Mouse (Mus musculus): ENCODE data around the gene Gm1043.

GRCm38 (mm10) chr5:37079484-37079883 is 5.7 kb upstream of the Gm1043 start:
- TF ChIP-seq EP300 (IDR thresholded peaks at IDR 0.05; ENCODE audit: insufficient read depth, low read depth, low read length) = no peak
- no peak for TF ChIP-seq CTCF (IDR thresholded peaks at IDR 0.05; ENCODE audit: low read depth, low read length)
